Mouse (Mus musculus) megakaryocyte, embryonic 14.5 days (primary cell): ENCODE measurements at regions not wholly inside any gene's neighbourhood (a gene's known extent, or its start where the extent isn't known, plus 50 kb on each side); places are given as distances from the start of the nearest gene placed in this dataset.

Experiments used
- FLI1 ChIP-seq: IDR thresholded peaks from 2 replicates; pipeline ENCODE4 v1.6.1; 2012; ENCODE audit warnings: low read length, inconsistent platforms, mixed read lengths
- GATA1 ChIP-seq: IDR thresholded peaks from 3 replicates; pipeline ENCODE4 v1.6.1; 2012; ENCODE audit warnings: mixed read lengths, low read length, inconsistent platforms, borderline replicate concordance

- TF ChIP-seq GATA1 (no peak), FLI1 (no peak)
These were observed 143.3 kb upstream of the Fndc3a start for GRCm38 (mm10) chr14:72853104-72853503.
